Mouse (Mus musculus): ENCODE results near the gene Olfr303. TPM values are rescaled to one million over a fixed set of nuclear protein-coding genes. Genes with fewer than 3 reads are reported as not detected.

Gene Olfr303
- total and polyA plus RNA-seq, 2 experiments from 2014 or later, result not detected

GRCm38 (mm10) chr7:86342881-86343565, 54.6 kb downstream of the Olfr303 start:
- ATAC-seq (no peak), DNase-seq (no peak)
- WGBS, result 78% methylated on average over 14 of the region's 14 CpGs
- no peak for TF ChIP-seq CTCF (IDR thresholded peaks at IDR 0.05; ENCODE audit: low read depth)
- Histone ChIP-seq H3K27me3 (ENCODE audit: insufficient read depth, low read length) (no peaks in the 10 kb centered on the region), H3K4me3 (ENCODE audit: low read depth, low read length) (no peak overlapping the region), H3K9me3 (ENCODE audit: low read length) (no peaks in the 10 kb centered on the region), H3K4me1 (ENCODE audit: insufficient read depth) (no peaks in the 10 kb centered on the region), H3K27ac (ENCODE audit: low read depth, low read length) (no peak overlapping the region), H3K4me2 (ENCODE audit: low read depth) (no peak overlapping the region), H3K36me3 (ENCODE audit: insufficient read depth) (no peaks in the 10 kb centered on the region), H3K9ac (no peak overlapping the region)

Other genes with a start within 250 kb of the Olfr303 start
- gene Vmn2r75, start 226.0 kb downstream of the Olfr303 start, total RNA-seq (2014; rRNA removed), result not detected in 2 replicates
- not detected in 2 replicates for gene Vmn2r75, start 226.0 kb downstream of the Olfr303 start, polyA plus RNA-seq (2015; fragmentation: Nextera tagmentation; extraction: Ambion mirVana)
- gene Vmn2r76, start 151.5 kb downstream of the Olfr303 start, total RNA-seq (2014; rRNA removed), result not detected in 2 replicates
- gene Vmn2r76, start 151.5 kb downstream of the Olfr303 start, polyA plus RNA-seq (2015; fragmentation: Nextera tagmentation; extraction: Ambion mirVana), result not detected in 2 replicates
- not detected in 2 replicates for gene Olfr310, start 120.6 kb downstream of the Olfr303 start, total RNA-seq (2014; rRNA removed)
- not detected in 2 replicates for gene Olfr310, start 120.6 kb downstream of the Olfr303 start, polyA plus RNA-seq (2015; fragmentation: Nextera tagmentation; extraction: Ambion mirVana)
- not detected in 2 replicates for gene Olfr309, start 84.1 kb downstream of the Olfr303 start, total RNA-seq (2014; rRNA removed)
- gene Olfr309, start 84.1 kb downstream of the Olfr303 start, polyA plus RNA-seq (2015; fragmentation: Nextera tagmentation; extraction: Ambion mirVana), result not detected in 2 replicates
- gene Olfr308, start 72.2 kb downstream of the Olfr303 start, total RNA-seq (2014; rRNA removed), result not detected in 2 replicates
- gene Olfr308, start 72.2 kb downstream of the Olfr303 start, polyA plus RNA-seq (2015; fragmentation: Nextera tagmentation; extraction: Ambion mirVana), result not detected in 2 replicates
- gene Olfr307, start 60.2 kb downstream of the Olfr303 start, total RNA-seq (2014; rRNA removed), result not detected in 2 replicates
- gene Olfr307, start 60.2 kb downstream of the Olfr303 start, polyA plus RNA-seq (2015; fragmentation: Nextera tagmentation; extraction: Ambion mirVana), result not detected in 2 replicates
- gene Olfr305, start 30.9 kb downstream of the Olfr303 start, total RNA-seq (2014; rRNA removed), result not detected in 2 replicates
- gene Olfr305, start 30.9 kb downstream of the Olfr303 start, polyA plus RNA-seq (2015; fragmentation: Nextera tagmentation; extraction: Ambion mirVana), result not detected in 2 replicates
- not detected in 2 replicates for gene Olfr304, start 11.1 kb downstream of the Olfr303 start, total RNA-seq (2014; rRNA removed)
- not detected in 2 replicates for gene Olfr304, start 11.1 kb downstream of the Olfr303 start, polyA plus RNA-seq (2015; fragmentation: Nextera tagmentation; extraction: Ambion mirVana)
- gene Olfr301, start 6.1 kb upstream of the Olfr303 start, total RNA-seq (2014; rRNA removed), result not detected in 2 replicates
- not detected in 2 replicates for gene Olfr301, start 6.1 kb upstream of the Olfr303 start, polyA plus RNA-seq (2015; fragmentation: Nextera tagmentation; extraction: Ambion mirVana)
- not detected in 2 replicates for gene Olfr299, start 62.1 kb upstream of the Olfr303 start, total RNA-seq (2014; rRNA removed)
- gene Olfr299, start 62.1 kb upstream of the Olfr303 start, polyA plus RNA-seq (2015; fragmentation: Nextera tagmentation; extraction: Ambion mirVana), result not detected in 2 replicates
- not detected in 2 replicates for gene Olfr298, start 94.7 kb upstream of the Olfr303 start, total RNA-seq (2014; rRNA removed)
- not detected in 2 replicates for gene Olfr298, start 94.7 kb upstream of the Olfr303 start, polyA plus RNA-seq (2015; fragmentation: Nextera tagmentation; extraction: Ambion mirVana)
- gene Olfr297, start 122.2 kb upstream of the Olfr303 start, total RNA-seq (2014; rRNA removed), result not detected in 2 replicates
- not detected in 2 replicates for gene Olfr297, start 122.2 kb upstream of the Olfr303 start, polyA plus RNA-seq (2015; fragmentation: Nextera tagmentation; extraction: Ambion mirVana)
- gene Olfr295, start 186.1 kb upstream of the Olfr303 start, total RNA-seq (2014; rRNA removed), result not detected in 2 replicates
- not detected in 2 replicates for gene Olfr295, start 186.1 kb upstream of the Olfr303 start, polyA plus RNA-seq (2015; fragmentation: Nextera tagmentation; extraction: Ambion mirVana)
- not detected in 2 replicates for gene Olfr294, start 218.9 kb upstream of the Olfr303 start, total RNA-seq (2014; rRNA removed)
- gene Olfr294, start 218.9 kb upstream of the Olfr303 start, polyA plus RNA-seq (2015; fragmentation: Nextera tagmentation; extraction: Ambion mirVana), result not detected in 2 replicates